Mouse (Mus musculus) myocyte (in vitro differentiated cells): ENCODE measurements around the gene Ugt1a6b.

ENCODE experiments used
- E2F4 ChIP-seq: IDR thresholded peaks from one replicate; pipeline ENCODE4 v1.6.1; 2011; ENCODE audit warnings: mild to moderate bottlenecking, control low read depth, moderate library complexity; ENCODE audit not compliant: insufficient read depth
- MYOG ChIP-seq, 3 experiments: IDR thresholded peaks; one replicate each; pipeline ENCODE4 v1.6.1; 2011; ENCODE audit warnings: control low read depth in 2 of 3, low read depth in 2 of 3, mild to moderate bottlenecking in 2 of 3; ENCODE audit not compliant: insufficient read length in 2 of 3, control insufficient read depth in 1 of 3, insufficient read depth in 1 of 3
- POLR2A ChIP-seq: IDR thresholded peaks from one replicate; pipeline ENCODE4 v1.6.1; 2011; ENCODE audit warnings: low read depth, mild to moderate bottlenecking, control low read depth, moderate library complexity; ENCODE audit not compliant: insufficient read length
- POLR2AphosphoS2 ChIP-seq: IDR thresholded peaks from one replicate; pipeline ENCODE4 v1.6.1; 2011; ENCODE audit warnings: low read depth, control low read depth; ENCODE audit not compliant: insufficient read length
- TCF12 ChIP-seq: IDR thresholded peaks from one replicate; pipeline ENCODE4 v1.6.1; 2011; ENCODE audit warnings: mild to moderate bottlenecking, control low read depth; ENCODE audit not compliant: poor library complexity, insufficient read depth, severe bottlenecking

DNA sequence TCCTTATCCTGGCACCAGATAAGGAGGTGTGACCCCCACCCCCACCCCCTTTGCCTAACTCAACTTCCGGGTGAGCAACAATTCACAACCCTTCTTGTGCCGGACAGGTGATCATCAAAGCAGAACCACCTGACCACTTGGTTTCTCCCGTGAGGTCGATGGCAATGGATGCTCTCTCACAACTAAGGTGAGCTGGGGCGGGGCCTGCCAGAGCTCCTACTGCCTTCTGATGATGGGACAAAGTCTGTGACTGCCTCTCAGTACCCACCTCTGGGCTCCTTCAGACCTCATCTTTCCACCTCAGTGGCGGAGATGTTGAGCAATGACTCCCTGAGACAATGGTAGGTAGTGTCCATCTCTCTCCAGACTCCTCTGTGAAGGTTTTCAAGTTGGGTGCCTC lies 142.8 kb downstream of the Ugt1a6b start:
- TF ChIP-seq POLR2A = no peak
- TF ChIP-seq E2F4 = no peak
- TF ChIP-seq TCF12 = no peak
- no peak for TF ChIP-seq MYOG (IDR thresholded peaks at IDR 0.05; ENCODE audit: control insufficient read depth in 1 of 3, insufficient read depth in 1 of 3, insufficient read length in 2 of 3, low read depth in 2 of 3)
- no peak for TF ChIP-seq POLR2AphosphoS2
